Mouse (Mus musculus) forebrain, embryonic 10.5 days (tissue): ENCODE measurements around the gene Esyt2. TPM values are rescaled to one million over a fixed set of nuclear protein-coding genes. Genes with fewer than 3 reads are reported as not detected.

ENCODE experiments used
- DNase-seq: peaks from one replicate; pipeline ENCODE4 v3.0.0-alpha.2; 2017; ENCODE audit warnings: low spot score; ENCODE audit errors: extremely low spot score
- H3K27ac ChIP-seq: fragments of 300-500 bp; sonication (generic); 2 replicates; pipeline ENCODE4 v1.5.1; 2016; ENCODE audit warnings: mild to moderate bottlenecking
- H3K27me3 ChIP-seq: fragments of 300-500 bp; sonication (generic); 2 replicates; pipeline ENCODE4 v1.6.1; 2016; ENCODE audit warnings: mild to moderate bottlenecking; ENCODE audit not compliant: poor library complexity, severe bottlenecking
- H3K36me3 ChIP-seq: fragments of 300-500 bp; sonication (generic); replicated peaks from 2 replicates; pipeline ENCODE4 v1.6.1; 2016; ENCODE audit warnings: mild to moderate bottlenecking, moderate library complexity
- H3K4me1 ChIP-seq: fragments of 300-500 bp; sonication (generic); 2 replicates; pipeline ENCODE4 v1.6.1; 2016
- H3K4me3 ChIP-seq: fragments of 300-500 bp; sonication (generic); 2 replicates; pipeline ENCODE4 v1.5.1; 2016; ENCODE audit warnings: mild to moderate bottlenecking, moderate library complexity
- H3K9me3 ChIP-seq: fragments of 300-500 bp; sonication (generic); 2 replicates; pipeline ENCODE4 v1.6.1; 2016; ENCODE audit warnings: mild to moderate bottlenecking, moderate library complexity
- WGBS: fragments of 180-500 bp; shearing (Covaris S2); methylation state at CpG from one replicate; pipeline ENCODE4 v1.1.7; 2016; 5-methylcytosine and 5-hydroxymethylcytosine counted together
- polyA plus RNA-seq: library from polyadenylated mRNA; unstranded; fragments of >200 nt; fragmentation: Nextera tagmentation; extraction: Ambion mirVana; gene quantifications from 2 replicates; pipeline ENCODE4 v1.2.1, GENCODE M21; 2016

The Esyt2 gene
- 12.0 and 12.6 TPM in 2 replicates for polyA plus RNA-seq

DNA sequence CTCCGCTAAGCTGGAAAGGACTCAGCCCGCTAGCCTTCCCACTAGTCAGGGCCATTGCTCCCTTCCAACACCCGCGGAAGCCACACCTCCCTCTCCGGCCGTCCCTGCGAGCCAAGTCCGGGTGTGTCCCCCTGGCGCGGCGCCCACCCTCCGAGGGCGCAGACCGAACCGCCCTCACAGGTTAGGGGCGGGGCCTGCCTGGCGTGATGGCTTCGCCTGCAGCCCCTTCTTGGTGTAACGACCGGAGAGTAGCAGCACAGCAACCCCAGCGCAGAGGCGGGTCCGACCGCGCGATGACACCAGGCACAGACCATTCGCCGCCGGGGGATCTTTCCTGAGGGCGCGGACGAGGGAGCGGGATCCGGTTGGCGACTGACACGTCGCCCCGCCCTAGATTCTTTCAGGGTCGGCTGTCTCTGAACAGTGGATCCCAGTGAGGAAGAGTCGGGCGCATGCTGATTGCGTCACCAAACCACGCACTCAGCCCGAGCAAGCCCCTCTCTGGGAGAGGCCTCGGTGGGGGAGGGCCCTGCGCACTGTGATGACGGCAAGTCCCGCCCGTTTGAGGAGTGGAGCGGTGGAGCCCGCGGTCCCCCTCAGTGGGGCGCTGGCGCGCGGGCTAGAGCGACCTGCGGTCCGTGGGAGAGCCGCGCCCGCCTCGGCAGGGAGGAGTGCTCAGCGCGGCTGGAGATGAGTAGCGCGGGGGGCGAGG lies at the start of gene Esyt2:
Gene Esyt2, plus strand, starts transcription at position 544 of the 712 bp plus-strand sequence.
- Histone ChIP-seq H3K4me1 (peaks cover 21% of the 10 kb centered on the region), H3K27ac (peak within 1 kb of the TSS; percentile 96), H3K27me3 (no peaks in the 10 kb centered on the region), H3K4me3 (peak within 1 kb of the TSS; percentile 96), H3K36me3 (no peaks in the 10 kb centered on the region), H3K9me3 (no peaks in the 10 kb centered on the region)
- DNase-seq, result peak; percentile 99
- WGBS, result under 1% methylated on average over 68 of the region's 68 CpGs

DNA sequence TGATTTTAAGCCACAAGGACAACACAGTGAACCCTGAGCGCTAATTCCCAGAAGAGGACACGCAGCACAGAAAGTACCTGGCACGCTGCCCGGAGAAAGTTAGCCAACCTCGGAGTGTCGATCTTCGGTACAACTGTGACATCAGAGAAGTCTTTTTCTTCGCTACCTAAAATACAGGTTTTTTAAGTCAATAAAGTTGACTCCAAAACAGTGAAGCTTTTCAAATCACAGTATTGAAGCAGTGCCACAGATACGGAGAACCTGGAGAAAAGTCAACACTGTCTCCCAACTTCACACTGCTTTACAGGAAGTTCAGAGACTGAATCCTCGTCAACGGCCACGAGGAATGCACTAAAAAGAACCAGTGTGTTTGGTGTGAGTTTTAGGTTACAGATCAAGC lies 49.4 kb upstream of the Esyt2 start:
- Histone ChIP-seq H3K36me3 (0 out of 2 replicates have a peak, but pooled peaks cover 3% of the 10 kb centered on the region), H3K27ac (no peak overlapping the region), H3K4me3 (no peak overlapping the region), H3K27me3 (no peaks in the 10 kb centered on the region), H3K4me1 (no peaks in the 10 kb centered on the region), H3K9me3 (no peaks in the 10 kb centered on the region)
- 92% methylated on average over 12 of the region's 12 CpGs for WGBS
- no peak for DNase-seq

DNA sequence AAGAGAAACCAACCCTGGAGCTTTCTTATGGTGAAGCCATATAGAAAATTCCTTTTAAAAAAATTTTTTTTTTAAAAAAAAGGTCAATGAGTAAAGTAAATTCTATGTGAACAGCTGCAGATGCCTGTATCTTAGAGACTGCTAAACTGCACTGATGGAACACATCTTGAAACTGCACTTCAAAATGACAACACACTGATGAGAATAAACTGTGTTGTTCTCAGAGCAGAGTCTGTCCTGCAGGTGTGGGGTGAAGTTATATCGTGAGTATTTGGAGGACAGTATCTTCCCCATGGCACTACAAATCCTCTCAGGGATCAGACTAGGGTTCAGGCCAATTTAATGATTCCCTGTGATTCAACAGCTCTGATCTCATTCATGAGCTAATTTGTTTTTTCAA lies 48.9 kb upstream of the Esyt2 start:
- WGBS, result 89% methylated on average over 1 of the region's 1 CpGs
- no peak overlapping the region for H3K27ac ChIP-seq
- no peak for DNase-seq
- H3K27me3 ChIP-seq, result no peaks in the 10 kb centered on the region
- no peaks in the 10 kb centered on the region for H3K4me1 ChIP-seq
- 0 out of 2 replicates have a peak, but pooled peaks cover 3% of the 10 kb centered on the region for H3K36me3 ChIP-seq
- no peak overlapping the region for H3K4me3 ChIP-seq
- H3K9me3 ChIP-seq, result no peaks in the 10 kb centered on the region

DNA sequence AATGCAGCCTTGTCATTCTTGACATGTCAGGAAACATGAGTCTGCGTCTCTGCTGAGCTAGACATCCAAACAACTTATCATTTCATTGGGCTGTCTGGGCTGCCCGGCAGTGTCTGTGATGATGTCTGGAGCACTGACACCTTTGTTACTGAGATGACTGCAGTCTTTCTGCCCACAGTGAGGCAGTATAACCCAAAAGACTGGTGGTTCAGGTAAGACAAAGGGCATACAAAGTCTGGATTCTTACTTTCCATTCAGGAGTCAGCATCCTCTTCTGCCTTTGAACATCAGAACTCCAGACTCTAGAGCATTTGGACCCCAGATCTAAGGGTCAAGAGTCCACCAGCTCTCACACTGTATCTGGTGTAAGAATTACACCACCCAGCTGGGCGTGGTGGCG lies 45.6 kb upstream of the Esyt2 start:
- H3K4me1 ChIP-seq, result no peaks in the 10 kb centered on the region
- no peak for DNase-seq
- H3K27ac ChIP-seq, result no peak overlapping the region
- 87% methylated on average over 4 of the region's 4 CpGs for WGBS
- no peaks in the 10 kb centered on the region for H3K27me3 ChIP-seq
- H3K4me3 ChIP-seq, result no peak overlapping the region
- no peaks in the 10 kb centered on the region for H3K9me3 ChIP-seq
- no peaks in the 10 kb centered on the region for H3K36me3 ChIP-seq

DNA sequence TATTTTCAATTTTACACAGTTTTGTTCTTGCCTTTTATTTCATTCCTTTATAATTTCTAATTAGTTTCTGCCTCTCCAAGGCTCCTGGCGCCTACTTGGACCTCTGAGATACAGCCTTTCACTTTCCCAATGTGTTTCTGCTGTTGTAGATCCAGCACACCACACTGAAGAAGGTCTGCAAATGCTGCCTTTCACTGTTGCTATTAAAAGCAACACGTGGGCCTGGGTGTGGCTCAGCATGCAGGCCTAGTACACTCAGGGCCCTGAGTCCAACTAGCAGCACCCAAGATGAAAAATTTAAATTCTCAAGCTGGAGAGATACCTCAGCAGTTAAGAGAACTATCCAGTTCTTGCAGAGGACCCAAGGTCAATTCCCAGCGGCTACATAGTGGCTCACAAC lies 44.3 kb upstream of the Esyt2 start:
- H3K36me3 ChIP-seq, result peaks cover 8% of the 10 kb centered on the region; the same call in 1 of the 2 replicates
- H3K27me3 ChIP-seq, result no peaks in the 10 kb centered on the region
- H3K27ac ChIP-seq, result no peak overlapping the region
- 85% methylated on average over 3 of the region's 3 CpGs for WGBS
- no peak overlapping the region for H3K4me3 ChIP-seq
- no peaks in the 10 kb centered on the region for H3K4me1 ChIP-seq
- DNase-seq, result no peak
- H3K9me3 ChIP-seq, result no peaks in the 10 kb centered on the region

DNA sequence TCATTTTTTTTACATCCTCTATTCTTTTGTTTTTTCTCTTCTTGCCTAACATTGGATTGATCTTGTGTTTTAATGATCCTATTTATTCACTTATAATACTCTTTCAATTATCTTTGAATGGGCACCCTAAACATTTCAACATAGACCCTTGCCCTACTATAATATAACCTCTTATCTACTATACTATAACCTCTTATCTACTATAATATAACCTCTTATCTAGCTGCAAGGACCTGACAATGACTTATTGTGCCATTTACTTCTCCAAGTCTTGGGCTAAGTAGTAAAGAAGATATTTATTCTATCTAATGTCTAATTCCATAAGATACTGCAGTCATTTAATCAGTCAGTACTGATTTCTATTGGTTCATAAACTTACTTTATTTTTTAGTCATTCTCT lies 42.6 kb upstream of the Esyt2 start:
- H3K27ac ChIP-seq, result no peak overlapping the region
- no peaks in the 10 kb centered on the region for H3K4me1 ChIP-seq
- H3K4me3 ChIP-seq, result no peak overlapping the region
- no peaks in the 10 kb centered on the region for H3K9me3 ChIP-seq
- peaks cover 13% of the 10 kb centered on the region for H3K36me3 ChIP-seq
- no peaks in the 10 kb centered on the region for H3K27me3 ChIP-seq
- no peak for DNase-seq

DNA sequence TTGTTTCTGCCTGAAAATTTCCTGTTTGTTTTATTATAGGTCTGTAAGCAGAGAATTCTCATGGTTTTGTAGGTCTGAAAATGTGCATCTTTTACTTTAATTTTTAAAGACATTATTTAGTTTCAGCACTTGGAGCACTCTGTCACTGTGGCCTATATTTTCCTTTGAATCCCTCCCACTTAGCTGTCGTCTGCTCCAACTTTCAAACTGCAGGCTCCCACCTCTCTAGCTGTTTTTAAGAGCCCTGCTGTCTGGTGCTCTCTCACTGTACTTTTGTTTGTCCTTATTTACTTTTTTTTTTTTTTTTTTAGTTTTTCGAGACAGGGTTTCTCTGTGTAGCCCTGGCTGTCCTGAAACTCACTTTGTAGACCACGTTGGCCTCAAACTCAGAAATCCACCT lies 42.2 kb upstream of the Esyt2 start:
- WGBS, result 83% methylated on average over 3 of the region's 3 CpGs
- no peaks in the 10 kb centered on the region for H3K4me1 ChIP-seq
- H3K27ac ChIP-seq, result no peak overlapping the region
- DNase-seq, result no peak
- H3K9me3 ChIP-seq, result no peaks in the 10 kb centered on the region
- no peak overlapping the region for H3K4me3 ChIP-seq
- H3K27me3 ChIP-seq, result no peaks in the 10 kb centered on the region
- peaks cover 13% of the 10 kb centered on the region for H3K36me3 ChIP-seq

DNA sequence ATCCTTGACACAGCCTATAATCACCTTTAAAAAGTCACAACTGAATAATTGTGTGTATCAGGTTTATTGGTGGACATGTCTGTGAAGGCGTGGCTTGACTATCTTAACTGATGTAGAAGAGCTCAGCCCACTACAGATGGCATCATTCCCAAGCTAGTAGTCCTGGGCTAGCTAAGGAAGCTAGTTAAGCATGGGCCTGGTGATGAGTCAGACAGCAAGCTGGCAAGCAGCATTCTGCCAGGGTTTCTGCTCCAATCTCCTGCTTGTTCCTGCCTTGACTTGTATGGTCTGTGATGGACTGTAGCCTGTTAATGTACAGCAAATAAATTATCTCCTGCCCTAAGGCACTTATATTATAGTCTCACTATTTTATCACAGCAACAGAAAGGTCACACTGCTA lies 36.4 kb upstream of the Esyt2 start:
- H3K9me3 ChIP-seq, result no peaks in the 10 kb centered on the region
- H3K27me3 ChIP-seq, result no peaks in the 10 kb centered on the region
- WGBS, result 85% methylated on average over 1 of the region's 1 CpGs
- no peak overlapping the region for H3K4me3 ChIP-seq
- DNase-seq, result no peak
- H3K27ac ChIP-seq, result no peak overlapping the region
- H3K4me1 ChIP-seq, result no peaks in the 10 kb centered on the region
- peaks cover 37% of the 10 kb centered on the region for H3K36me3 ChIP-seq

DNA sequence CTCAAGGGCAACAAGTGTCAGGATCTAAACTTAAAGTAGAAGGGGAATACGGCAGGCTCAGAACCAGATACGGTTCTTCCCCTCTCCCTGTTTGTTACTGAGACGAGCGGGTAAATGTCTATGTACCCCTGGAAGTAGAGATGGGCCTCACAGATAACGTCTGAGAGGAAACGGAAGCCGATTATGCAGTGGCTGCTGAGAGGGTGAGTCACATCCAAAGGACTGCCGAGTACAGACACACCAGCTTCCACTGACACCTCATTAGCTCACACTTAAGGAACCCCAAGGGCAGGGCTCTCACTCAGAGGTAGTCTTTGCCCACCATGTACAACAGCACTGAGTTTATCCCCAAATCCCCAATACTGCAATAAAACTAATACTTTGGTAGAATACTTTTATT lies 26.3 kb upstream of the Esyt2 start:
- H3K27ac ChIP-seq, result no peak overlapping the region
- no peaks in the 10 kb centered on the region for H3K4me1 ChIP-seq
- DNase-seq, result no peak
- H3K27me3 ChIP-seq, result no peaks in the 10 kb centered on the region
- no peak overlapping the region for H3K4me3 ChIP-seq
- 84% methylated on average over 8 of the region's 8 CpGs for WGBS
- no peaks in the 10 kb centered on the region for H3K9me3 ChIP-seq
- H3K36me3 ChIP-seq, result peaks cover 25% of the 10 kb centered on the region

DNA sequence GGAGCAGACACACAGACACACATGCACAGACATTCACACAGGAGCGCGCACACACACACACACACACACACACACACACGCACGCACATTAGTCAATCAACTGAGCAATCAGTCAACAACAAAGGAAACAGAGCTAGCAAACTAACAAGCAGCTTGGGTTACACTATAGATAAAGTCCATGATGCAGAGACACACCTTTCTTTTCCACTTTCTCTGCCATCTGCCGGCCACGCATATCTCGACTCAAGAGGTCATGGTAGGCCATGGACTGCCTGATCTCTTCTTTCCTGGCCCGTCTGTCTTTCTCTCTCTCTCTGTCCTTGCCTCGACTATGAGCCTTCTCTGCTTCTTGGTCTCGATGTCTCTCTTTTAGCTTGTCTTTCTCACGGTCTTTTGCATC lies 25.4 kb upstream of the Esyt2 start:
- no peaks in the 10 kb centered on the region for H3K27me3 ChIP-seq
- H3K27ac ChIP-seq, result no peak overlapping the region
- H3K4me1 ChIP-seq, result no peaks in the 10 kb centered on the region
- peaks cover 25% of the 10 kb centered on the region for H3K36me3 ChIP-seq
- H3K9me3 ChIP-seq, result no peaks in the 10 kb centered on the region
- no peak overlapping the region for H3K4me3 ChIP-seq
- DNase-seq, result no peak
- 89% methylated on average over 11 of the region's 11 CpGs for WGBS

DNA sequence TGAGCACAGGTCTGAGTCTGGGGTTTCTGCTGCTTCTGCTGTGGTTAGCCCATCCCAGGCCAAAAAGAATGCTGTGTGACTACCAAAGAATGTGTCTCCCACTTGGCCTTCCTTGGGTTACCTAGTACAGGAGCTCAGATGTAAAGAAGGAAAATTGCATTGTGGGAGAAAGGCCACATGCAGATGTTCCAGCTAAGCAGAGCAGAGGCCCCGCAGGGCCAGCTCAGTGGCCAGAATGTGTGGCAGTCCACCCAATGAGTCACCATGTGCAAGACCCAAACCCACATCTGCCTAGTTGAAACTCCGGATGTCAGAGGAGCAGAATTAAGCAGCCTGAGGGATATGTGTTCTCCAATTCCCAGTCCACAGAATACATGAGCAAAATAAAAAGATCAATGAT lies 22.7 kb upstream of the Esyt2 start:
- 89% methylated on average over 2 of the region's 2 CpGs for WGBS
- H3K4me3 ChIP-seq, result no peak overlapping the region

DNA sequence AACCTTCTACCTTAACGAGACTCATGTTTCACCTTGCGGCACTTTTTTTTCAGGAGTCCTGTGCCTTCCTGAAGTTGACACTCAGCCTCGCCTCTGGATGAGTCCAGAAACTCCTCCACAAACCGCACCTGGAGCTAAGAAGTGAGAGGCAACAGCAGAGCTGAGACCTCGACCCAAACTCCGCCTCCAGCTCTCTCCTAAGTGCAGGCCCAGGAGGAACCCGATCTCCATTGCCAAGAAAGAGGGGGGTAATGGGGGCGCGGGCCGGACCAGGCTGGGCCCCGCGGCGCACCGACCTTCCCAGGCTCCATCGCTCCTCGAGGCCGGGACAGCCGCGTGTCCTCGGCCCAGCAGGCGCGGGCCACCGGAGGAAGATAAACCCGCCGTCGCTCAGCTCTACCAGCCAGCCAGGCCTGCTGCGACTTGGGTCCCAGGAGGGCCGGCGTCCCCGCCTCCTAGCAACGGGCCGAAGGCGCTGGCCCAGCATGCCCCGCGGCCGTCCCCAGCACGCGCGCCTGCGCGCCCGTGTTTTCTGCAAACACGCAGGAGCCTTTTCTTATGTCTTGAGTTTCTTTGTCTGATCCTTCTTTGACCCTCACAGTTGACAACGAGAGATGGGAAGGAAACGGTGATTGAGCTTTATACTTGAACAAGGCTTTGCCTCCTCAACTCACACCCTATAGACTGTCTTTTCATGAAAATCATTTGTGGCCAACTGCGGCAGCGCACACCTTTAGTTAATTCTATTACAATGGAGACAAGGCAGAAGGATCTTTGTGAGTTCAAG lies 18.2 kb upstream of the Esyt2 start, which contains the start of gene Wdr60:
Gene Wdr60, minus strand, starts transcription at position 468 of the 787 bp plus-strand sequence.
- Histone ChIP-seq H3K36me3 (no peaks in the 10 kb centered on the region), H3K27me3 (no peaks in the 10 kb centered on the region; the same call in 1 of the 2 replicates), H3K27ac (peak within 1 kb of the TSS; percentile 89), H3K4me1 (peaks cover 20% of the 10 kb centered on the region), H3K9me3 (no peaks in the 10 kb centered on the region), H3K4me3 (peak within 1 kb of the TSS; percentile 71)
- peak; percentile 87 for DNase-seq
- 3% methylated on average over 47 of the region's 47 CpGs for WGBS

More for the DNA sequence above, 22.7 kb upstream of the Esyt2 start:
- H3K27me3 ChIP-seq, result no peaks in the 10 kb centered on the region
- H3K36me3 ChIP-seq, result peaks cover 18% of the 10 kb centered on the region
- peaks cover 17% of the 10 kb centered on the region for H3K4me1 ChIP-seq
- H3K9me3 ChIP-seq, result no peaks in the 10 kb centered on the region
- no peak overlapping the region for H3K27ac ChIP-seq
- no peak for DNase-seq

DNA sequence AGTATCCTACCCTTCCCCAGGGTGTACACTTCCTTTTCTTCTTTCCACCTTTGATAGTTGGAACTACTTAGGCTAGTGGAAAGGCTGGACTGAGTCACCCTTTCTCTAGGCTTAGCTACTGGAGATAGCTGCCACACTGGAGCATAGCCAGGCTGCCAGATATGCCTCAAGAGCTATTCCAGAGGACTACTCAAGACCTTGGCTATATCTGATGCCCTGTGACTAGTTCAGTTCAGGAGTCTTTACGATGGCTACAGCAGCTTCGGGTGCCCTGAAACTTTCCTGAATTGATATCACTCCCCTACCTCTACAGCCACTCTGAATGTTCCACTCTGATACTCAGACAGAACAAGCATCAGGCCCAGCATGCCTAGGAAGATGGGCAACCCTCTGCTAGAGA lies 16.2 kb upstream of the Esyt2 start:
- peaks cover 20% of the 10 kb centered on the region for H3K4me1 ChIP-seq
- no peak overlapping the region for H3K27ac ChIP-seq
- no peak overlapping the region for H3K4me3 ChIP-seq
- no peak for DNase-seq
- 93% methylated on average over 2 of the region's 2 CpGs for WGBS
- H3K27me3 ChIP-seq, result no peaks in the 10 kb centered on the region; the same call in 1 of the 2 replicates
- no peaks in the 10 kb centered on the region for H3K36me3 ChIP-seq
- H3K9me3 ChIP-seq, result no peaks in the 10 kb centered on the region
